Mouse (Mus musculus): ENCODE data around the gene Serbp1. TPM values are rescaled to one million over a fixed set of nuclear protein-coding genes. Genes with fewer than 3 reads are reported as not detected.
A peak's percentile ranks its signal among the peaks of the same experiment; 100 is the strongest.
"Not testable (repeated sequence)": the region's sequence is repeated elsewhere in the genome, so short reads cannot be mapped to it uniquely, and the experiment has no call there.

Gene Serbp1
- total RNA-seq (2017), result 2,714 and 3,049 TPM in 2 replicates

- ATAC-seq (replicated peaks; ENCODE audit: low read depth, poor library complexity, severe bottlenecking), result no peak
These were observed at the start of gene Serbp1 for GRCm38 (mm10) chr6:67237977-67238376. Gene Serbp1, plus strand, starts transcription at chr6:67238176.

GRCm38 (mm10) chr6:67193591-67193990 is 44.4 kb upstream of the Serbp1 start:
- no peak for ATAC-seq (replicated peaks; ENCODE audit: low read depth, poor library complexity, severe bottlenecking)

- no peak for ATAC-seq (replicated peaks; ENCODE audit: low read depth, poor library complexity, severe bottlenecking)
These were observed 43.4 kb upstream of the Serbp1 start for GRCm38 (mm10) chr6:67194606-67195005.

- ATAC-seq (replicated peaks; ENCODE audit: low read depth, poor library complexity, severe bottlenecking), result no peak
These were observed 42.8 kb upstream of the Serbp1 start for GRCm38 (mm10) chr6:67195148-67195611.

- no peak for ATAC-seq (replicated peaks; ENCODE audit: low read depth, poor library complexity, severe bottlenecking)
These were observed 41.2 kb upstream of the Serbp1 start for GRCm38 (mm10) chr6:67196821-67197220.

GRCm38 (mm10) chr6:67198085-67198484 is 39.9 kb upstream of the Serbp1 start:
- peak; percentile 49; the same call in 1 of the 2 replicates for ATAC-seq (replicated peaks; ENCODE audit: low read depth, poor library complexity, severe bottlenecking)

GRCm38 (mm10) chr6:67200715-67201322 is 37.2 kb upstream of the Serbp1 start:
- no peak for ATAC-seq (replicated peaks; ENCODE audit: low read depth, poor library complexity, severe bottlenecking)

GRCm38 (mm10) chr6:67205081-67206037 is 32.6 kb upstream of the Serbp1 start:
- no peak for ATAC-seq (replicated peaks; ENCODE audit: low read depth, poor library complexity, severe bottlenecking)

GRCm38 (mm10) chr6:67212362-67212761 is 25.6 kb upstream of the Serbp1 start:
- 0 out of 2 replicates have a peak, but pooled peaks have one; percentile 11 for ATAC-seq (replicated peaks; ENCODE audit: low read depth, poor library complexity, severe bottlenecking)

- peak; percentile 47; the same call in 1 of the 2 replicates for ATAC-seq (replicated peaks; ENCODE audit: low read depth, poor library complexity, severe bottlenecking)
These were observed 24.4 kb upstream of the Serbp1 start for GRCm38 (mm10) chr6:67213429-67214098.

- ATAC-seq (replicated peaks; ENCODE audit: low read depth, poor library complexity, severe bottlenecking), result no peak
These were observed 20.6 kb upstream of the Serbp1 start for GRCm38 (mm10) chr6:67217402-67217801.

GRCm38 (mm10) chr6:67217846-67218245 is 20.1 kb upstream of the Serbp1 start:
- no peak for ATAC-seq (replicated peaks; ENCODE audit: low read depth, poor library complexity, severe bottlenecking)

- no peak for ATAC-seq (replicated peaks; ENCODE audit: low read depth, poor library complexity, severe bottlenecking)
These were observed 19.4 kb upstream of the Serbp1 start for GRCm38 (mm10) chr6:67218566-67218965.

- ATAC-seq (replicated peaks; ENCODE audit: low read depth, poor library complexity, severe bottlenecking), result not testable (repeated sequence)
These were observed 18.0 kb upstream of the Serbp1 start for GRCm38 (mm10) chr6:67219931-67220330.

GRCm38 (mm10) chr6:67220731-67221130 is 17.2 kb upstream of the Serbp1 start:
- ATAC-seq (replicated peaks; ENCODE audit: low read depth, poor library complexity, severe bottlenecking), result no peak

- no peak for ATAC-seq (replicated peaks; ENCODE audit: low read depth, poor library complexity, severe bottlenecking)
These were observed 14.9 kb upstream of the Serbp1 start for GRCm38 (mm10) chr6:67223082-67223481.

GRCm38 (mm10) chr6:67223499-67223898 is 14.5 kb upstream of the Serbp1 start:
- ATAC-seq (replicated peaks; ENCODE audit: low read depth, poor library complexity, severe bottlenecking), result no peak

- ATAC-seq (replicated peaks; ENCODE audit: low read depth, poor library complexity, severe bottlenecking), result no peak
These were observed 11.7 kb upstream of the Serbp1 start for GRCm38 (mm10) chr6:67226286-67226685.

GRCm38 (mm10) chr6:67228459-67229107 is 9.4 kb upstream of the Serbp1 start:
- no peak for ATAC-seq (replicated peaks; ENCODE audit: low read depth, poor library complexity, severe bottlenecking)

GRCm38 (mm10) chr6:67229521-67229920 is 8.5 kb upstream of the Serbp1 start:
- ATAC-seq (replicated peaks; ENCODE audit: low read depth, poor library complexity, severe bottlenecking), result 0 out of 2 replicates have a peak, but pooled peaks have one; percentile 23
